Mouse (Mus musculus) right cerebral cortex, postnatal 36 days (tissue): ENCODE measurements at regions not wholly inside any gene's neighbourhood (a gene's known extent, or its start where the extent isn't known, plus 50 kb on each side); places are given as distances from the start of the nearest gene placed in this dataset.

ENCODE experiments used
- DNase-seq, 2 experiments: peaks; one replicate each; pipeline ENCODE4 v3.0.0; 2022; ENCODE audit warnings: low spot score in 2 of 2, mixed read lengths in 1 of 2

DNA sequence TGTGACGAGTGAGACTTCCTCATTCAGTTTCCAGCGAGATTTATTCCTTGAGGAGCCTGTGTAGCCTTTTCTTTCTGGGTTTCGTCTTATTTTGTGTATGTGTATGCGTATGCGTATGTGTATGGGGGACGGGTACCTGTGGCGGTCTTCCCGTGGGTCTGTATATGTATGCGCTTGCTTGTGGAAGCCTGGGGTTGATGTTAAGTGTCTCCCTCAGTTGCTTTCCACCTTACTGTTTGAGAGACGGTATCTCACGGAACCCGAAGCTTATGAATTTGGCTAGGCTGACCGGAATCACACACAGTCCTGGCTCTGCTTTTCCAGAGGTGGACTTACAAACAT, 87.1 kb downstream of the Ankrd50 start:
- DNase-seq, result no peak

DNA sequence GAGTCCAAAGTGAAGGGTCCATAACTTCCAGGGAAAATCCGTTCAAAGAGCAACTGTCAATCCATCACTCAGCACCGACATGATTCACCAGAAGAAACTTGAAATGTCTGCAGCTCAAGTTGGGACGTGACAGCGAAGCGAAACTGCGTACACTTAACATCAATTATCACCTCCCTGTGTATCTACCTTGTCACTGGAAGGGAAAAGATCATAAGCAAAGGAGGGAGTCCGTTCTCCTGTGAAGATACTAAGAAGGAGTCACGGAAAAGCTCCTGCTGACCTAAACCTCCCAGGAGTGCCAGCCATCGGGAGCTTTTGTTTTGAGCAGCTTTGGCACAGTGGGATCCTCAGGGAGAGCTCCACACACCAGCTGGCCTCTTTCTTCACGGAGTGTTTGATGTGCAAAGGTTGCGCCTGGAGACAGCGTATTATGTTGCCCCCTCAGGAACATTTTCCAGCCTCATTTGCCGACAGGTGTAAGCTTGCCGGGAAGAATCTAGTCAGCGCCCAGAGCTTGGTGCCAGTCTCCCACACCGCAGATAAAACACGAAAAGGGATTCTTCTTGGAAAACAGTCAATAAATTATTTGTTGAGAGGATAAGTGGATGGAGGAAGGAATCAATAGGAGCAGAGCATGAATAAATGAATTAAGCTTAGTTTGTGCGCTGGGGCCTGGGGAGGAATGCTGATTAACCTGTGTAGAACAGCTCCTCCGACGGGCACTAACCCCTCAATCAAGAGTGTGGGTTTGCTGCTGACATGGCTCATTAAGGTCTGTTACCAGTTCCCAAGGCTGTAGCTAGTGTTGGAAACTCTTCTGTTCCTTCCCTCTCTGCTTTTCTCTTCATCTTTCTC, 87.7 kb downstream of the Ankrd50 start:
- DNase-seq, result no peak

DNA sequence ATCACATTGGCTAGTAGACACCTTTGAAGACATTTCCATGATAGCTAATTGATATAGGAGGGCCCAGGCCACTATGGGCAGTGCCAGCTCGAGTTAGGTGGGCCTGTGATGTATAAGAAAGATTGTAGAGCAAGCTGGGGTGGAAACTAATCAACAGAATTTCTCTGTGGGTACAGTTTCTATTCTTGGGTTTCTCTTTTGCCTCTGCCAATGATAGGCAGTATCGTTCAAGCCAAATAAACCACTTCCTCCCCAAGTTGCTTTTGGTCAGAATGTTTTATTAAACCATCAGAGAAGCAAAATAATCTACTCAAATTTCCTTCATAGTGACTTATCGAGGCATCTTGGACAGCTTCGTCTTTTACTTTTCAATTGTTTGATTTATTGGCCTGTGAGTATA, 90.3 kb downstream of the Ankrd50 start:
- DNase-seq, result no peak

GRCm38 (mm10) chr3:38389647-38390046, 95.0 kb downstream of the Ankrd50 start:
- DNase-seq, result no peak

GRCm38 (mm10) chr3:38388961-38389360, 95.7 kb downstream of the Ankrd50 start:
- DNase-seq, result no peak

- no peak for DNase-seq
Observed at GRCm38 (mm10) chr3:38382743-38383142, 101.9 kb downstream of the Ankrd50 start.

DNA sequence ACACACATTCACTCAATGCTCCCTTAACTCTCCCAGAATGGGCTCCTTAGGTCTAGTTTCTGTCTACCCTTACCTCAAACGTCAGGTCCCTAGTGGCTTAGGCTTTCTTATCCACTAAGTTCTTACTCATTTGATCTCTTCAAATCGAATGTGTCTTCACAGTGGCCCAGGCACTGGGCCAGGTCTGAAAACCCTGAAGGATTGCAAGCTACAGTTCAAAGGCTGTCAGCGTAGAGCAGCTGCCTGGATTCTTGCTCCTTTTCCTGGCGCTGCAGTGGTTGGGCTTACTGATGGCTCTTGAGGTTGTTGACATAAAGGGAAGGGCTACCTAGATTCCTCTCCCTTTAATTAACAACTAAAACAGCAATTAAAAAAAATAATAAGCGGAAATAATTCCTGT, 103.0 kb downstream of the Ankrd50 start:
- no peak for DNase-seq

GRCm38 (mm10) chr3:38373690-38374089, 111.0 kb downstream of the Ankrd50 start:
- no peak for DNase-seq

DNA sequence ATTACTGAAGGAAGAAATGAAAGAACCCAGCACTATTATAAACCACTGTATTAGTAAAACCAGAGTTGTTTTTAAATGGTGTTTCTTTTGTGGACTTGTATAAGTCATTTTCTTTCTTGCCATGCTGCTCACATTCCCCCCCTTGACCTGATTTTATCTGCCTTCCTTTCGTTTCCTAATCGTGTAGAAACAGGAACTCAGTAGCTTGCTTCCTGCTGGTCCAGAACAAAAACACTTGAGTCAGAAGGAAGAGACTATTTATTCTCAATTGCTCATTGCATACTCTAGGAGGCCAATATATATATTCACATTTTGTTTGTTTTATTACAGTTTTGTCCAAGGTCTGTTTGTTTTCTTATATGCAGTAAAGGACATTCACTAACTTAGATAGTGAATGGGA, 112.9 kb downstream of the Ankrd50 start:
- DNase-seq, result no peak

DNA sequence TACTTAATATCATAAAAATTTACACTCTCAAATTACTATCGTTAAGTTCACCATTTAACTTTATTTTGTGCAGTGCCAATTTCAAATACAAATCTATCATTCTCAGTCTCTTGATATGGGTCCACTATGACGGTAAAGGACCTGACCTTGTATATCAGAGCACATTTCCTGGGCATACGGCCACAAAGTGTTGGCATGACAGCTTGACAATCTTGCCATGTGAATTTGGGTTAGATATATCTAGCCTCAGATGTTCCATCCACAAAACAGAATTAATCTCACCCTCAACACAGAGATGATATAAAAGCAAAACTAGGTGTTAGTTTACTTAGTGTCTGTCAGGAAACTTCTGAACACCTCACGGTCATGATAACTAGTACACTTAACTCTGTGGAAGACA, 120.8 kb downstream of the Ankrd50 start:
- no peak for DNase-seq

DNA sequence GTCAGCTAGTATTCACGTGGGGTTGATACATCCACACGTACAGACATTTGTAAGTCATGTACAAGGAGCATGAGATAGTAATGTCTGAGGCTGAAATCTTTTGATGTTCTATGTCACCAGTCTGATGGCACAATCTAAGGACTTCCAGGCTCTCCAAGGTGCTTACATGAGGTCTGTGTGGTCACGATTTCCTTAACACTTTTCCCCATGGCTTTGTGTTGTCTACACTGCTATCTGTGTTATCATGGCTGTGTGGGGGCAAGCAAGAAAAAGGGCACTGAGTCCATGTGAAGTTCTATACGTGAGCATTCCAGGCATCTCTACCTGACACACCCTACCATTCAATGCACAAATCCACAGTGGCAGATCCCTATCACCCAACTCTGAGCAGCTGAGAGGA, 123.2 kb downstream of the Ankrd50 start:
- DNase-seq, result no peak

GRCm38 (mm10) chr3:38360974-38361373, 123.7 kb downstream of the Ankrd50 start:
- no peak for DNase-seq

DNA sequence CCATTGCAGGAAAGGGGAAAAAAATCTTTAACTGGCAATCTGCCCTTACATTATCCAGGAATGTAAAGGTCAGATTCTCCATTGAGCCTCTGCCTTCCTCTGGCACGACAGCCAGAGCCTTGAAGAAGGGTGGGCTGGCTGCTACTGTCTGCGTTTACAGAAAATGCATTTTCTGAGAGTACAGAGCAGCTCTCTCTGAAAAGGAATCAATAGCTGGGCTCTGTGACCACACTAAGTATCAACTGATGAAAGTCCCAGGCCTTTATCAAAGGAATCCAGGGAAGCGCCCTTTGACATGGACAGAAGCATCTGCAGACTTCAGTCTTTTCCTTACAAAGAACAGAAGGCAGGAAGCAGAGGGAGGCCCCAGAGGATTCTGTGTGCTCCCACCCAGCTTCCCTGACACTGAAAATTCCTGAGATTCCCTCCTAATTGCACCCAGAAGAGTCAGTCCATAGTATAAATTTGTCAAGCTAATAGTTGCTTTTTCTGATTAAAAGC, 124.2 kb downstream of the Ankrd50 start:
- DNase-seq, result no peak

- no peak for DNase-seq
Observed at GRCm38 (mm10) chr3:38357905-38358491, 126.6 kb downstream of the Ankrd50 start.

GRCm38 (mm10) chr3:38344283-38344682, 140.4 kb downstream of the Ankrd50 start:
- no peak for DNase-seq

DNA sequence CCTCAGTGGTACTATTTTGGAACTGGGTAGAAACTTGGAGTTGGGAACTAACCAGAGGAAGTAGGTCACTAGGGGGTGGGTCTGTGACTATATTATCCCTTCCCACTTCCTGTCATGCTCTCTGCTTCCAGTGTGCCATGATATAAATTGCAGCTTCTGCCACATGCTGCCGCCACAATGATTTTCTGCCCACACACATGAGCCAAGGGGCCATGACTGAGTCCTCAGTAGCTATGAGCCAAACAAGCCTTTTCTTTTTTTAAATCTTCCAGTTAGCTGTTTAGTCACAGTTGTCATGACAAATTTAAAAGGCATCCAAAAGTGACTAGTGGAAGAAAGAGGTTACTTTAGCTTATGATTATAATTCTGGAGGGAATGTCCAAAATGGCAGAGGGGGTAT, 143.0 kb downstream of the Ankrd50 start:
- DNase-seq, result no peak

DNA sequence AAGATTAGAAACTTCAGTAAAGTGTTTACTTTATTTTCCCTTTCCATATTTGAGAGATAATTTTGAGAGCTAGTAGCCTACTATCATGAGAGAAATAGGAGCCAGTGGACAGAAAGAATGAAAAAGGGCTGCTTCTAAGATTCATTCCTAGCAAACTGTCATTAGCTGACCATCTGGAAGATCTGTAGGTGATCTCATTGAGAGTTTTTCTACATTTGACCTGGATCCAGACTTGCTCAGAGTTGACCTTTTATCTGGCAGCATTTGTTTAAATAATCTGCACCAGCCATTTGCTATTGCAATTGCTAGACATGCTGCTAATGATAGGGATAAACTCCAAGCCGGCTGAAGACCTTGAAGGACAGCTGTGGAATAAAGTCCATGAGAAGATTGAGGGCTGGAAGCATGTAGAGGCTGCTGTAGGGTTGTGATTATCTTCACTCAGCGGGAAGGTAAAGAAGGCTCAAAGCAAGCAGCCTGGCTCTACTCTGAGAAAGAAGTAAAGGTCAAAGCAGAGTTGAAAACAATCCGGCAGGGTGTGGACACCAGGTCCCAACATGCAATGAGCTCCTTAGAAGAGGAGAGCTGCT, 151.2 kb downstream of the Ankrd50 start:
- no peak for DNase-seq

DNA sequence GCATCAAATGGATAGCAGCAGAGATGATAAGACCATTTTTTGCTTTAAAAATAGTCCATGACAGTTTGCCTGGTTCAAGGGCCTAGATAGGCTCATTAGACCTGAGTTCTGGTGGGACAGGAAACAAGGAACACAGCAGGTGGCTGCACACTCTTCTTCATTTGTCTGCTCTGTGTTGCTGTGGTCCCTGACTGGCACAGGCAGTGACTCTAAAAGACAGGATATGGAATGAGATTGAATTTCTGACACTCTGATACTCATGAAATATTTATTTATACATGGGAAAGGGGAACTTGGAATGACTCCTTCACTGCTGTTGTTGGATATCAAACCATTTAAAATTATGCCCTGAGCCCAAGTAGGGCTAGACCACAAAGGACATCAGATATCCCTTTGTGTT, 153.5 kb downstream of the Ankrd50 start:
- DNase-seq, result no peak

DNA sequence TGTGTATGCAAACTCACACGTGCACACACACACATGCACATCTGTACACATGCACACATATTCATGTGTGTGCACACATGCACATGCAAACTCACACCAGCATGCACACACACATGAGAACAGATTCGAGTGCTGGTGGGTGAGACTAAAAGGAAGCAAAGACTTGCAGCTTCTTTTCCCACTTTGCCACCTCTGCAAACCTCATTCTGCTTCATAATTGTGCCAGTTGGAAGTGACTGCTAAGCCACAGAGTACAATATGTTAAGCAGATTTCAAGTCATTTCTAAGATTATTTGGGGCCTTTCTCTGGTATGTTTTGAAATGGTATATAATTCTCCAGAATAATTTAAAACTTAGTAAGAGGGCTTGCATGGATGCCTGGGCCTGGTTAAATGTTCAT, 157.4 kb downstream of the Ankrd50 start:
- DNase-seq, result peak; percentile 5 to 22

DNA sequence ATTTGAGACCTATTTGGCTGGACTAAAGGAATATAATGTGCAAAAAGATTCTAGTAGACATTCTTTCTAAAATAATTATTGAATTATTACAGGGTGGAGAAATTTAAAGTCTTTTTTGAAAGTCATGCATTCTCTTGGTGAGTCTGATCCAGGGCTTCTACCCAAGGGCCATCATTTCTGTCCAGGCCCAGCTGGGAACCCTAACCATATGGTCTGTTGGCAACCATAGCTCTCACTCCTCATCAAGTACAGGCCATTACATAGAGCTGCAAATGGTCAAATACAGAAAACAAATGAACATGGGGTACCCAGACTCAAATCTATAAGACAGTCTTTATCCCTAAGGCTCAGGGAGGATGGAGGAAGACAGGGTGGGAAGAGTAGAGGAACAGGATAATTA, 158.4 kb downstream of the Ankrd50 start:
- DNase-seq, result no peak

DNA sequence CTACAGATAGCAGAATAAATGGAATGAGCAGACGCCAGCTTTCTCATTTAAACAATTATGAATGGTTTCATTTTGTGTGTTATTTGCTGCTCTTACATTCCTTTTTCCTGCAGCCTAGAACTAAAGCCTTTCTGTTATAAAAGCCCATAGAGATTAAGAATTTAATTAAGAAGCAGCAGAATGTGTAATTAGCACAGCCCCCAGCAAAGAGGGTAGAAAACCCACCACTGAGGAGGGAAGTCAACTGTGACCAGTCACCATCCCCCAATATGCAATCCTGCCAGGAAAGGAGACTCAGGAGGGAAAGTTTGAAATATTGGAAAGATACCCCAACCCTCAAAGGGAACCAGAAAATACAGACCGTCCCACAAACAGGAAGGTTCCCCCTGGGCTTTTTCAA, 160.0 kb downstream of the Ankrd50 start:
- DNase-seq, result no peak

- no peak for DNase-seq
Observed at GRCm38 (mm10) chr3:38322426-38322825, 162.2 kb downstream of the Ankrd50 start.

DNA sequence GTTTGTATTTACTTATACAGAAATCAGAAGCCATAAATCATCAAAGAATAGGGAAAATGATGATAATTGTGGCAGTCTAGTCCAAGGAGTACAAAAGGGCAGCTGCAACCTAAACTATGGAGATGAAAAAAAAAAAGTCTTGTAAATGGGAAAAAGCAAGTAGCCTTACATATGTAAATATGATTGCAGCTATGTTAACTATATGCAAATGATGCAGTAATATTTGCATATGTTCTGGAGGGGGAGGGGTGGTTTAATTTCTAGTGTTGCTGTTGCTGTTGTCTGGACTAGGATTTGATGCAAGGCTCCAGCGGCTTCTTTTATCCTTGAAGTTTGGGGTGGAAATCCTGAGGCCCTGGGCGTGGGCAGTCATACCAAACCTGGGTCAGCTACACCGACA, 163.0 kb downstream of the Ankrd50 start:
- DNase-seq, result no peak
